Mouse (Mus musculus): ENCODE measurements around the gene Mfsd4b1.

DNA sequence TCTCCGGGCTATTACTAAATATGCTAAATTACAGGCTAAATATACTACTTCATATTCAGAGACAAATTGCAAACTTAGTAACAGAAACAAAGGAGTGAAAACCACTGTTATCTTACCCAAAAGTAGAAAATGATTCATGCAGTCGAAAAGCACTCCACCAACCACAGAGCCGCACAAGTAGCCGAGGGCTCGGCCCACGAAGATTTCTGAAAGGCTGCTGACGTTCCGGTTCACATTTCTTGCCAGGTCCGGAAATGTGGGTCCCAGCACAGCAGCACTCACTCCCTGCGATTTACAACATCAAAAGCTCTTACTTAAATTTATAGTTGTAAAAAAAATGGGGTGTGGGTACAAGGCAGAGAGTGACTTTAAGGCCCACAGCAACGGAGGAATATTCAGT is 50.1 kb downstream of the Mfsd4b1 start:
- TF ChIP-seq POLR2A (IDR thresholded peaks at IDR 0.05; ENCODE audit: borderline replicate concordance, control insufficient read depth, low read depth, low read length) (no peak), CTCF (IDR thresholded peaks at IDR 0.05; ENCODE audit: control insufficient read depth, insufficient read depth, low read length) (no peak)
